Mouse (Mus musculus) liver, embryonic 14.5 days (tissue): ENCODE measurements around the gene Sult6b1. TPM values are rescaled to one million over a fixed set of nuclear protein-coding genes. Genes with fewer than 3 reads are reported as not detected.

Experiments used
- ATAC-seq: fragments of 200-750 bp; cut with Nextera tagmentation; 2 replicates; pipeline ENCODE4 v1.8.0; 2017; ENCODE audit warnings: moderate number of reproducible peaks, mild to moderate bottlenecking, moderate library complexity; ENCODE audit not compliant: insufficient read depth
- DNase-seq, 3 experiments: peaks; one replicate each; pipeline ENCODE4 v3.0.0-alpha.2; 2012 to 2013; ENCODE audit warnings: low read depth in 3 of 3, low spot score in 3 of 3
- H3K27ac ChIP-seq: fragments of 300-500 bp; sonication (generic); 2 replicates; pipeline ENCODE4 v1.5.1; 2014; ENCODE audit warnings: moderate library complexity, mild to moderate bottlenecking, control low read depth, inconsistent platforms
- H3K27me3 ChIP-seq: fragments of 300-500 bp; sonication (generic); 2 replicates; pipeline ENCODE4 v1.6.1; 2014; ENCODE audit warnings: mild to moderate bottlenecking, low read length, moderate library complexity; ENCODE audit not compliant: control insufficient read depth, insufficient read depth
- H3K36me3 ChIP-seq: fragments of 300-500 bp; sonication (generic); replicated peaks from 2 replicates; pipeline ENCODE4 v1.6.1; 2014; ENCODE audit warnings: low read depth; ENCODE audit not compliant: control insufficient read depth, insufficient read depth
- H3K4me1 ChIP-seq, 2 experiments: fragments of 200-500 bp in 1 of 2; fragments of 300-500 bp in 1 of 2; sonication (generic) in 1 of 2; replicated peaks; 2 replicates each; pipeline ENCODE4 v1.6.1; 2012 to 2014; ENCODE audit warnings: antibody characterized with exemption in 1 of 2, inconsistent platforms in 1 of 2, low read length in 1 of 2; ENCODE audit not compliant: control insufficient read depth in 2 of 2, insufficient read depth in 2 of 2
- H3K4me2 ChIP-seq: fragments of 300-500 bp; sonication (generic); 2 replicates; pipeline ENCODE4 v1.6.1; 2014; ENCODE audit warnings: low read depth, mild to moderate bottlenecking, control low read depth, moderate library complexity
- H3K4me3 ChIP-seq, 2 experiments: fragments of 200-500 bp in 1 of 2; fragments of 300-500 bp in 1 of 2; sonication (generic) in 1 of 2; 2 replicates each; pipeline ENCODE4 v1.5.1; 2012 to 2014; ENCODE audit warnings: low read depth in 2 of 2, low read length in 2 of 2, mild to moderate bottlenecking in 2 of 2, control low read depth in 1 of 2, inconsistent platforms in 1 of 2, moderate library complexity in 1 of 2; ENCODE audit not compliant: insufficient read depth in 1 of 2
- H3K9ac ChIP-seq: fragments of 300-500 bp; sonication (generic); replicated peaks from 2 replicates; pipeline ENCODE4 v1.6.1; 2014; ENCODE audit warnings: mild to moderate bottlenecking, control low read depth, moderate library complexity
- H3K9me3 ChIP-seq: fragments of 300-500 bp; sonication (generic); 2 replicates; pipeline ENCODE4 v1.6.1; 2016; ENCODE audit warnings: low read length, mixed read lengths; ENCODE audit not compliant: control insufficient read depth
- CTCF ChIP-seq: IDR thresholded peaks from 2 replicates; pipeline ENCODE4 v1.5.1; 2016; ENCODE audit warnings: antibody characterized with exemption, low read depth, control low read depth
- EP300 ChIP-seq: IDR thresholded peaks from 2 replicates; pipeline ENCODE4 v1.6.1; 2016; ENCODE audit warnings: antibody characterized with exemption, low read depth
- WGBS: fragments of 180-500 bp; shearing (Covaris S2); extraction: QIAGEN DNeasy Blood & Tissue Kit; methylation state at CpG from one replicate; pipeline ENCODE4 v1.1.7; 2014; ENCODE audit not compliant: insufficient replicate concordance; 5-methylcytosine and 5-hydroxymethylcytosine counted together
- polyA plus RNA-seq, 2 experiments: library from polyadenylated mRNA; depleted of rRNA in 1 of 2; stranded (reverse) in 1 of 2; unstranded in 1 of 2; fragments of >200 nt; fragmentation: Nextera tagmentation in 1 of 2; extraction: Ambion mirVana in 1 of 2; gene quantifications; 2 replicates each; pipeline versions ENCODE4 v1.2.1 to v1.2.3; 2012 to 2014

The Sult6b1 gene
- polyA plus RNA-seq (2012; rRNA removed) (not detected in 2 replicates), polyA plus RNA-seq (2014; fragmentation: Nextera tagmentation; extraction: Ambion mirVana) (0.08 TPM in 1 of 2 replicates, not detected in the other)

- WGBS: 63% methylated on average over 5 of the region's 5 CpGs
- H3K9me3 ChIP-seq: no peaks in the 10 kb centered on the region
- H3K9ac ChIP-seq: no peak within 1 kb of the TSS
- H3K36me3 ChIP-seq: no peaks in the 10 kb centered on the region
- H3K27me3 ChIP-seq: no peaks in the 10 kb centered on the region
- no peak for TF ChIP-seq CTCF
- no peak within 1 kb of the TSS for H3K4me2 ChIP-seq
- ATAC-seq (no peak), DNase-seq (no peak)
- no peaks in the 10 kb centered on the region for H3K4me1 ChIP-seq
- H3K4me3 ChIP-seq: no peak within 1 kb of the TSS
- no peak within 1 kb of the TSS for H3K27ac ChIP-seq
These were observed at the start of gene Sult6b1 for GRCm38 (mm10) chr17:78906892-78907291. Gene Sult6b1, minus strand, starts transcription at chr17:78906992.

- ATAC-seq (no peak), DNase-seq (no peak)
- no peak overlapping the region for H3K9ac ChIP-seq
- TF ChIP-seq EP300 (no peak), CTCF (no peak)
- H3K4me2 ChIP-seq: no peak overlapping the region
- H3K4me1 ChIP-seq: no peaks in the 10 kb centered on the region
- no peak overlapping the region for H3K27ac ChIP-seq
- WGBS: 67% methylated on average over 8 of the region's 8 CpGs
- no peak overlapping the region for H3K4me3 ChIP-seq
- H3K9me3 ChIP-seq: no peaks in the 10 kb centered on the region
- no peaks in the 10 kb centered on the region for H3K27me3 ChIP-seq
- H3K36me3 ChIP-seq: peaks cover 3% of the 10 kb centered on the region
These were observed 46.4 kb upstream of the Sult6b1 start for GRCm38 (mm10) chr17:78953240-78953639.

DNA sequence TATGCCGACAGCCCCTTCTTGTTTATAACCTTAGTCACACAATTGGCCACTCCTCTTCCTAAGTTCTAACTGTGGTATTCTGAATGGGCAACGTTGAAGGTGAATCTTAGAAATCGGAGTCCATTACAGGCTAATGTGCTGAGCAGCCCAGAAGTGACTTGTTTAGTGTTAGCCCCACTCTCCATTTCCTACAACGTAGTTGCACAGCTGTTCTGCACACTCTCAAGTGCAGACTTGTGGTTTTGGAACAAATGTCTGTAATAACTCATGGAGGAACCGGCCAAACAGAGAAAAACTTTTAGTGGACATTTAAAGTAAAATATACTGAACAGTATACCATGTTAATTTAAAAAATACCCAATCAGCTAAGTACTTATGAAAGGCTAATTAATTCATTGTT is 45.3 kb upstream of the Sult6b1 start:
- H3K4me3 ChIP-seq: no peak overlapping the region
- no peaks in the 10 kb centered on the region for H3K27me3 ChIP-seq
- TF ChIP-seq CTCF (no peak), EP300 (no peak)
- no peaks in the 10 kb centered on the region for H3K4me1 ChIP-seq
- no peak overlapping the region for H3K9ac ChIP-seq
- H3K36me3 ChIP-seq: peaks cover 3% of the 10 kb centered on the region
- no peaks in the 10 kb centered on the region for H3K9me3 ChIP-seq
- no peak overlapping the region for H3K27ac ChIP-seq
- no peak for DNase-seq
- H3K4me2 ChIP-seq: no peak overlapping the region
- no peak for ATAC-seq
- 77% methylated on average over 5 of the region's 5 CpGs for WGBS

DNA sequence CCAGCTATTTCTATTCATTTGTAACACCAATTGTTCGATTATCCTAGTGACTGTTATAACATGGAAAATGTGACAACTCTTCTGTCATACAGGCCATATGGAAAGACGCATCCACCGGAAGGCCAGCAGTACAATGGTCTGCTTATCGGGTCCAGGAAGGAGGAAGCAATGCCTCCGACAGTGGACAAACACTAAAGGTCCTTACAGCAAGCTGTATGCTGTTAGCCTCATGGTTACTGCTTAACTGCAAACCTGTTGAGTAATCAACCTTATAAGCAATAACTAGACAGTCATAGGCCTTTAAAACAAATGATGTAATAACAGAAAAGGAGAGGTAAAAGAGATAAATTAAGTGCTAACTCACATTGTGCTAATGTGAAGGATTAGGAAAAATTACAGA is 44.4 kb upstream of the Sult6b1 start:
- WGBS: 71% methylated on average over 5 of the region's 5 CpGs
- H3K4me2 ChIP-seq: no peak overlapping the region
- no peak for DNase-seq
- no peaks in the 10 kb centered on the region for H3K27me3 ChIP-seq
- H3K4me1 ChIP-seq: no peaks in the 10 kb centered on the region
- H3K36me3 ChIP-seq: peaks cover 7% of the 10 kb centered on the region
- no peak overlapping the region for H3K4me3 ChIP-seq
- ATAC-seq: no peak
- H3K9ac ChIP-seq: no peak overlapping the region
- H3K9me3 ChIP-seq: no peaks in the 10 kb centered on the region
- no peak for TF ChIP-seq CTCF
- no peak for TF ChIP-seq EP300
- no peak overlapping the region for H3K27ac ChIP-seq

- H3K27ac ChIP-seq: no peak overlapping the region
- no peak overlapping the region for H3K4me3 ChIP-seq
- no peaks in the 10 kb centered on the region for H3K9me3 ChIP-seq
- H3K9ac ChIP-seq: no peak overlapping the region
- H3K4me1 ChIP-seq: peaks cover 3% of the 10 kb centered on the region in 2 experiments; a peak in 3 of 4 replicates
- H3K27me3 ChIP-seq: no peaks in the 10 kb centered on the region
- H3K4me2 ChIP-seq: no peak overlapping the region
- peaks cover 4% of the 10 kb centered on the region for H3K36me3 ChIP-seq
- DNase-seq (no peak), ATAC-seq (no peak)
- TF ChIP-seq CTCF (no peak), EP300 (no peak)
- 70% methylated on average over 11 of the region's 11 CpGs for WGBS
These were observed 35.8 kb upstream of the Sult6b1 start for GRCm38 (mm10) chr17:78942579-78942978.
